In genomic region chr4:109676218-109677215, GRCm38 (mm10) we compare ENCODE assay signal across 7 mouse cellular contexts. TPM values are rescaled to one million over a fixed set of nuclear protein-coding genes. Genes with fewer than 3 reads are reported as not detected.
DNase-seq lines count a peak whose midpoint lies in the region; ATAC-seq and TF ChIP-seq lines count a peak whose summit lies in the region.

Gene Faf1, plus strand, starts transcription at chr4:109676588.

- TF ChIP-seq POLR2A in kidney, adult 2 months (IDR thresholded peaks at IDR 0.05; ENCODE audit: low read depth, low read length): peak; percentile 83
- peak; percentile 86 for TF ChIP-seq POLR2A in spleen, adult 2 months (IDR thresholded peaks at IDR 0.05; ENCODE audit: low read depth, low read length)

- no peaks in the 10 kb centered on the region for H3K9me3 ChIP-seq in embryonic facial prominence, embryonic 12.5 days
- H3K9me3 ChIP-seq in limb, embryonic 12.5 days: no peaks in the 10 kb centered on the region
- H3K9me3 ChIP-seq in midbrain, embryonic 15.5 days: no peaks in the 10 kb centered on the region

- under 1% methylated on average over 88 of the region's 107 CpGs for WGBS in embryonic facial prominence, embryonic 12.5 days
- WGBS in kidney, adult 2 months: under 1% methylated on average over 103 of the region's 107 CpGs
- WGBS in limb, embryonic 12.5 days: under 1% methylated on average over 107 of the region's 107 CpGs
- under 1% methylated on average over 104 of the region's 107 CpGs for WGBS in midbrain, embryonic 15.5 days
- WGBS in spleen, adult 2 months: under 1% methylated on average over 99 of the region's 107 CpGs

- H3K4me3 ChIP-seq in embryonic facial prominence, embryonic 12.5 days: peak within 1 kb of the TSS; percentile 91
- H3K4me3 ChIP-seq in kidney, adult 2 months (ENCODE audit: insufficient read depth, low read depth, low read length): peak within 1 kb of the TSS; percentile 97
- H3K4me3 ChIP-seq in limb, embryonic 12.5 days (replicated peaks): peak within 1 kb of the TSS; percentile 90
- peak within 1 kb of the TSS; percentile 77 for H3K4me3 ChIP-seq in midbrain, embryonic 15.5 days
- peak within 1 kb of the TSS; percentile 74 for H3K4me3 ChIP-seq in spleen, adult 2 months (ENCODE audit: extremely low read depth, insufficient read depth, insufficient read length)

- H3K27ac ChIP-seq in embryonic facial prominence, embryonic 12.5 days: peak within 1 kb of the TSS; percentile 95
- H3K27ac ChIP-seq in kidney, adult 2 months (ENCODE audit: insufficient read depth, low read depth, low read length): peak within 1 kb of the TSS; percentile 86
- peak within 1 kb of the TSS; percentile 97 for H3K27ac ChIP-seq in limb, embryonic 12.5 days
- peak within 1 kb of the TSS; percentile 94 for H3K27ac ChIP-seq in midbrain, embryonic 15.5 days
- peak within 1 kb of the TSS; percentile 91 for H3K27ac ChIP-seq in spleen, adult 2 months (ENCODE audit: insufficient read depth, low read length)

- DNase-seq in adrenal gland, postnatal 25 days: peak; percentile 99
- DNase-seq in heart, adult 11 months: peak; percentile 100
- peak; percentile 99 for DNase-seq in kidney, adult 2 months
- DNase-seq in spleen, adult 2 months (ENCODE audit: low read depth in 1 of 2, low spot score in 2 of 2): peak; percentile 91 to 98

- TF ChIP-seq CTCF in kidney, adult 2 months (conservative IDR thresholded peaks at IDR 0.05; ENCODE audit: insufficient read depth, insufficient read length, low read depth, low read length): peak; percentile 28; the same call in 1 of the 2 replicates
- TF ChIP-seq CTCF in spleen, adult 2 months (IDR thresholded peaks at IDR 0.05; ENCODE audit: extremely low read depth, insufficient read depth, insufficient read length, insufficient replicate concordance): peak; percentile 17; the same call in 1 of the 2 replicates

- H3K4me2 ChIP-seq in embryonic facial prominence, embryonic 12.5 days (replicated peaks): peak within 1 kb of the TSS; percentile 66
- H3K4me2 ChIP-seq in limb, embryonic 12.5 days: peak within 1 kb of the TSS; percentile 65
- peak within 1 kb of the TSS; percentile 69 for H3K4me2 ChIP-seq in midbrain, embryonic 15.5 days

- peaks cover 7% of the 10 kb centered on the region for H3K4me1 ChIP-seq in embryonic facial prominence, embryonic 12.5 days
- H3K4me1 ChIP-seq in kidney, adult 2 months (ENCODE audit: control insufficient read depth, insufficient read depth, low read length): no peaks in the 10 kb centered on the region
- H3K4me1 ChIP-seq in limb, embryonic 12.5 days (replicated peaks): peaks cover 6% of the 10 kb centered on the region
- peaks cover 10% of the 10 kb centered on the region for H3K4me1 ChIP-seq in midbrain, embryonic 15.5 days
- no peaks in the 10 kb centered on the region for H3K4me1 ChIP-seq in spleen, adult 2 months (ENCODE audit: control insufficient read depth, insufficient read depth, insufficient read length)

- no peaks in the 10 kb centered on the region for H3K36me3 ChIP-seq in embryonic facial prominence, embryonic 12.5 days
- H3K36me3 ChIP-seq in kidney, adult 2 months (ENCODE audit: control insufficient read depth, insufficient read depth, low read length): no peaks in the 10 kb centered on the region
- H3K36me3 ChIP-seq in limb, embryonic 12.5 days: no peaks in the 10 kb centered on the region
- H3K36me3 ChIP-seq in midbrain, embryonic 15.5 days (replicated peaks): no peaks in the 10 kb centered on the region
- H3K36me3 ChIP-seq in spleen, adult 2 months (ENCODE audit: control insufficient read depth, insufficient read depth, low read length): no peaks in the 10 kb centered on the region

- no peaks in the 10 kb centered on the region for H3K27me3 ChIP-seq in embryonic facial prominence, embryonic 12.5 days
- H3K27me3 ChIP-seq in kidney, adult 2 months (replicated peaks; ENCODE audit: control insufficient read depth, insufficient read depth, low read length): no peaks in the 10 kb centered on the region
- H3K27me3 ChIP-seq in limb, embryonic 12.5 days: no peaks in the 10 kb centered on the region
- no peaks in the 10 kb centered on the region for H3K27me3 ChIP-seq in midbrain, embryonic 15.5 days (replicated peaks)
- H3K27me3 ChIP-seq in spleen, adult 2 months (ENCODE audit: control insufficient read depth, insufficient read depth, low read length): no peaks in the 10 kb centered on the region

- ATAC-seq in embryonic facial prominence, embryonic 12.5 days (ENCODE audit: insufficient number of reproducible peaks, insufficient read depth, low FRiP score, low TSS enrichment): peak; percentile 96
- ATAC-seq in limb, embryonic 12.5 days (ENCODE audit: insufficient number of reproducible peaks, insufficient read depth, low FRiP score, low TSS enrichment, low read depth): peak; percentile 94
- peak; percentile 98 for ATAC-seq in midbrain, embryonic 15.5 days (replicated peaks)

- peak within 1 kb of the TSS; percentile 84 for H3K9ac ChIP-seq in embryonic facial prominence, embryonic 12.5 days
- H3K9ac ChIP-seq in limb, embryonic 12.5 days (replicated peaks): peak within 1 kb of the TSS; percentile 87
- H3K9ac ChIP-seq in midbrain, embryonic 15.5 days: peak within 1 kb of the TSS; percentile 78

RNA-seq across cellular contexts. Expression of gene Faf1, which starts in this region (rescaled TPM):
- 27.1 and 28.7 TPM in 2 replicates for total RNA-seq in adrenal gland, postnatal 25 days (2021)
- polyA plus RNA-seq in embryonic facial prominence, embryonic 12.5 days (2016; fragmentation: Nextera tagmentation; extraction: Ambion mirVana): 34.1 and 36.4 TPM in 2 replicates
- polyA plus RNA-seq in kidney, adult 2 months (2012; rRNA removed): 8.6 and 8.7 TPM in 2 replicates
- 33.3 and 36.1 TPM in 2 replicates for polyA plus RNA-seq in limb, embryonic 12.5 days (2016; fragmentation: Nextera tagmentation; extraction: Ambion mirVana)
- 31.5 TPM in 2 replicates for polyA plus RNA-seq in midbrain, embryonic 15.5 days (2015; fragmentation: Nextera tagmentation; extraction: Ambion mirVana)
- polyA plus RNA-seq in spleen, adult 2 months (2012; rRNA removed): 3.5 and 5.3 TPM in 2 replicates

Comparison
In these comparisons a context has a peak if more than half of its experiments do, and no peak if none do; other contexts are left out.
1. Peak in every context shown above with its lines: DNase-seq, ATAC-seq, H3K4me3 ChIP-seq and H3K27ac ChIP-seq.